Mouse (Mus musculus): ENCODE results near the gene Spdye4c. TPM values are rescaled to one million over a fixed set of nuclear protein-coding genes. Genes with fewer than 3 reads are reported as not detected.

Spdye4c gene
- polyA plus RNA-seq (2015; fragmentation: Nextera tagmentation; extraction: Ambion mirVana): not detected in 2 replicates

DNA sequence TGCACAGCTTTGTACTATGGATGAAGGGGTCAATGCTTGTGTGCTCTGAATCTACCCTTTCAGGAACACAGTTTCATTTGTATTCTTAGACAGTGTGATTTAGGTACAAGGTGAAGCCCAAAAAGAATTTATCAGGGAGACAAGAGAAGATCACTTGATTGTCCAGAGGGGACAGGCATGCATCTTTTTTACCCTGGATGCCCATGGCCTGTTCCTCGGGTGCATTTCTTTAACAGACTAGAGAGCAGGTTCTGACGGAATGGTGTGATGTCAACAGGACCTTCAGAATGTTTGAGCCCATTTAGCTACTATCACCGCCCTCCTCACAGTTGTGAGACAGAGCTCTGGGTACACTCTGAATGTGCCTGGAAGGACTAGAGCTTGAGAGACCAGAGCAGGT is at the start of gene Spdye4c:
Gene Spdye4c (plus strand): TSS at position 301 of the 400 bp plus-strand sequence.
- no peaks in the 10 kb centered on the region for H3K9me3 ChIP-seq (replicated peaks)
- H3K4me1 ChIP-seq (replicated peaks): no peaks in the 10 kb centered on the region
- H3K27ac ChIP-seq (replicated peaks): no peak within 1 kb of the TSS
- WGBS (ENCODE audit: insufficient replicate concordance): 73% methylated on average over 3 of the region's 3 CpGs
- H3K4me3 ChIP-seq (replicated peaks): no peak within 1 kb of the TSS
- ATAC-seq (ENCODE audit: insufficient read depth): no peak
- H3K36me3 ChIP-seq (replicated peaks): no peaks in the 10 kb centered on the region
- H3K27me3 ChIP-seq: no peaks in the 10 kb centered on the region
- no peak within 1 kb of the TSS for H3K9ac ChIP-seq
- H3K4me2 ChIP-seq: no peak within 1 kb of the TSS

DNA sequence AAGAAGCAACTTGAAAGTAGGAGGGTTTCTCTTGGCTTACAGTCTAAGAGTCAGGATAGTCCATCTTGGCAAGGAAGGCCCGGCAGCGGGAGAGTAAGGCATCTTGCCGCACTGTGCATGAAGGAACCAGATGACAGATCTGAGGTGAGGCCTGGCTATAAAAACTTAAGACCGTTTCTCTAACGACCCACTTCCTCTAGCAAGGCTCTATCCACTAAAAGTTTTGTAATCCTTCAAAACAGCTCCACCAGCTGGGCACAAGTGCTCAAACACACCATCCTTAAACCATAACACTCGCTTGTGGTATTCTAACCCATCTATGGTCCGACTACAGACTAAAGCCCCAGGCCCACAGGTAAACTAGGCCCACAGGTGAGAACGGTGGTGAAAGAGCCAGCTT is 47.5 kb upstream of the Spdye4c start:
- H3K27me3 ChIP-seq: no peaks in the 10 kb centered on the region
- H3K4me1 ChIP-seq (replicated peaks): peaks cover 14% of the 10 kb centered on the region; the same call in 1 of the 2 replicates
- no peaks in the 10 kb centered on the region for H3K9me3 ChIP-seq (replicated peaks)
- H3K27ac ChIP-seq (replicated peaks): no peak overlapping the region
- H3K36me3 ChIP-seq (replicated peaks): no peaks in the 10 kb centered on the region
- H3K9ac ChIP-seq: no peak overlapping the region
- 56% methylated on average over 8 of the region's 8 CpGs for WGBS (ENCODE audit: insufficient replicate concordance)
- ATAC-seq (ENCODE audit: insufficient read depth): no peak
- H3K4me2 ChIP-seq: no peak overlapping the region
- H3K4me3 ChIP-seq (replicated peaks): no peak overlapping the region

DNA sequence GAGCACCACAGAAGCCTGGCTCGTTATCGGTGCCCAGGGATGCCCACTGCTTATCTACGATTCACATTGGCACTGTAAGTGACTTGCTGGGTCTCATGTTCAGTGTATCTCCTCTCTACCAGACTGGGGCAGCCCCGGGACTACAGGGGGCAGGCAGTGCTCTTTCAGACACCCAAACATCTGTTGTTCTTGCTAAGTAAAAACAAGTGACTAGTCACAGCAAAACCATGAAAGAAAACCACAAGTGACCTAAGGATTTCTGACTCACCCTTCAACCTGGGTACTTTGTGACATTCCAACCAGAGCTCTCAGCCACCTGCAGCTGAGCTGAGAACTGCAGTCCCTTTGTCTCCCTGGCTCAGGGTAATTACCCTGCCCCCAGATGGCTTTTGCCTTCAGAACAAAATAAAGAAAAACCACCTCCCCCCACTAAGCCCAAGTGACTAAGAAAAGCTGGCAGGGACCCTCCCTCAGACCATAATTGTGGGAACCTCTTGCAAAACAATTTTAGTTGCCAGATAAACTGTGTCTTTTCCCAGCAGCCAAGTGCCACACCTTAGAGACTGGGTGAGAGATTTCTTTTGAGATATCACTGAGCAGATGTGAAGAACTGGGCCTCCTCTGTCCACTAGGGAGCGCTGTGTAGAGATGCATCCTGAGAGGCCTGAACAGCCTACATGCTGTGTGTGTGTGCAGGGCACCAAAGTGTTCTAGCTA is 46.4 kb upstream of the Spdye4c start:
- ATAC-seq (ENCODE audit: insufficient read depth): peak; percentile 84
- Histone ChIP-seq H3K4me2 (no peak overlapping the region), H3K9ac (no peak overlapping the region), H3K9me3 (replicated peaks) (no peaks in the 10 kb centered on the region), H3K4me3 (replicated peaks) (no peak overlapping the region), H3K27me3 (no peaks in the 10 kb centered on the region), H3K36me3 (replicated peaks) (no peaks in the 10 kb centered on the region), H3K27ac (replicated peaks) (peak overlapping the region; percentile 45; the same call in 1 of the 2 replicates), H3K4me1 (replicated peaks) (peaks cover 14% of the 10 kb centered on the region; the same call in 1 of the 2 replicates)
- 42% methylated on average over 5 of the region's 5 CpGs for WGBS (ENCODE audit: insufficient replicate concordance)

DNA sequence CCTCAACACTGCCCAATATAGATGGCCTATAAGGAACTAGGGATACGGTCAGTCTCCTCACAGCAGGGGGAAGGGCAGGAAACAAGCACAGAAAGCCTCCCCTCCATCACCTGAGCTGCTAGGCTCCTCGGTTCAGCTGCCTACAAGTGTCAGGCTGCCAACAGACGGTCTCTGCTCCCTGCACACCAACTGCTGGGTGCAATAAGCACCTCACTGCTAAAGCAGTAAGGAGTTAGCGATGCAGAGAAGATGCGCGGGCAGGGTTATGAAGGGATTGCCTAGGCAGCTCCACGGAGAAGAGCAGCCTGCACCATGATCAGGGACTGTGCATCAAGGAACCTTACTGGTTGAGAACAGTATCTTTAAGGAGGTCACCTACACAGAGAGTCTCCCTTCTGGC is 45.6 kb upstream of the Spdye4c start:
- 73% methylated on average over 7 of the region's 7 CpGs for WGBS (ENCODE audit: insufficient replicate concordance)
- no peak overlapping the region for H3K27ac ChIP-seq (replicated peaks)
- no peak overlapping the region for H3K4me3 ChIP-seq (replicated peaks)
- no peaks in the 10 kb centered on the region for H3K9me3 ChIP-seq (replicated peaks)
- no peaks in the 10 kb centered on the region for H3K27me3 ChIP-seq
- no peak for ATAC-seq (ENCODE audit: insufficient read depth)
- H3K9ac ChIP-seq: no peak overlapping the region
- peaks cover 14% of the 10 kb centered on the region; the same call in 1 of the 2 replicates for H3K4me1 ChIP-seq (replicated peaks)
- no peaks in the 10 kb centered on the region for H3K36me3 ChIP-seq (replicated peaks)
- no peak overlapping the region for H3K4me2 ChIP-seq

DNA sequence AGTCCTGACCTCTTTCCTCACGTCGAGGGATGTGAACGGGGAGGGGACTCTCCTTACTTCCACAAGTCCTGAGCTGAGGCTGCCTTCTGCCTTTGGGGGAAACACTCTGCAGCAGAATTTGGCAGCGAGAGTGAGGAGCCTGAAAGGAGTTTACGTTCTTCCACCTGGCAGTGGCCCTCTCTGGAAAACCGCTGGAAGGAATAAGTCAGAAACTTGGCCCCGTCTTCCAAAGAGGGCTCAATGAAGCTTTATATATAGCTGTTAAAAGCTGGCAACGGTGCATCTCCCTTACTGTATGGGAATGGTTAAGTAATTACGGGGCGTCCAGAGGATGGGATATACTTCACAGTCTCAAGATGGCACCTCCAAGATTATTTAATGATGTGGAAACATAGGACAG is 43.9 kb upstream of the Spdye4c start:
- Histone ChIP-seq H3K27me3 (no peaks in the 10 kb centered on the region), H3K4me2 (no peak overlapping the region), H3K27ac (replicated peaks) (no peak overlapping the region), H3K36me3 (replicated peaks) (no peaks in the 10 kb centered on the region), H3K9me3 (replicated peaks) (no peaks in the 10 kb centered on the region), H3K4me1 (replicated peaks) (peaks cover 14% of the 10 kb centered on the region; the same call in 1 of the 2 replicates), H3K4me3 (replicated peaks) (no peak overlapping the region), H3K9ac (no peak overlapping the region)
- ATAC-seq (ENCODE audit: insufficient read depth): no peak
- 68% methylated on average over 10 of the region's 10 CpGs for WGBS (ENCODE audit: insufficient replicate concordance)

DNA sequence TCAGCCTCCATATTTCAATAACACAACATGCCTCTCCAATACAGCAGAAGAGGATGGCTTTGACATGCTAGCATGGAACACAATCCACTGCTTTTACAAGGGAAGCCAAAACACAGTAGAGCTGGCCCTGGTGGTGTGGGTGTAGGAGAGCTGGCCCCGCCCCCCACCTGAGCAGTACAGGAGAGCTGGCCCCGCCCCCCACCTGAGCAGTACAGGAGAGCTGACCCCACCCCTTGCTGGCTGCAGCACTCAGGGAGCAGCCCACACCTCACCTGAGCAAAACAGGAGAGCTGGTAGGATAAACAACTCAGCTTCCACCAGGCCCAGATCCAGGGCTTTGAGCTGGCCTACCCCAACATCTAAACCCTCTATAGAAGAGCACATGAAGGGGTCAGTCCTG is 42.7 kb upstream of the Spdye4c start:
- no peak overlapping the region for H3K27ac ChIP-seq (replicated peaks)
- H3K9me3 ChIP-seq (replicated peaks): no peaks in the 10 kb centered on the region
- H3K4me2 ChIP-seq: no peak overlapping the region
- H3K9ac ChIP-seq: no peak overlapping the region
- no peaks in the 10 kb centered on the region for H3K27me3 ChIP-seq
- H3K4me3 ChIP-seq (replicated peaks): no peak overlapping the region
- peaks cover 14% of the 10 kb centered on the region; the same call in 1 of the 2 replicates for H3K4me1 ChIP-seq (replicated peaks)
- WGBS (ENCODE audit: insufficient replicate concordance): 38% methylated on average over 2 of the region's 2 CpGs
- no peak for ATAC-seq (ENCODE audit: insufficient read depth)
- no peaks in the 10 kb centered on the region for H3K36me3 ChIP-seq (replicated peaks)

DNA sequence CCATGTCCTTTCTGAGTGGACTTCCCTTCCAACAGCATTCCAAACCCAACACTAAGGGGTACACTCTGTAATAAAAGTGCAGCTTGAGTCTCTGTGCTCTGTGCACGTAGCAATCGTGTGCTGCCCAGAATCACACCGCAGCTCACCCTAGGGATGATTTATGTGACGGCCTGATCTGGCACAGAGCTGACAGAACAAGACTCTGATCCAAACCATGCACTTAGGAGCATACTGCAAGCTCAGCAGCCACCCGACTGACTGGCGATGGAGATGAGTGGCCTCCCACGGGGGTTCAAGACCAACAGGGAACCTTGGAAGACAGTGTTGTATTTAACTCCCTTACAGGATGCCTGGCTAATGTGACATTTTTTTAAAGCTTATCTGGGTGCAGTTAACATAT is 41.4 kb upstream of the Spdye4c start:
- Histone ChIP-seq H3K36me3 (replicated peaks) (no peaks in the 10 kb centered on the region), H3K27ac (replicated peaks) (no peak overlapping the region), H3K4me3 (replicated peaks) (no peak overlapping the region), H3K9me3 (replicated peaks) (no peaks in the 10 kb centered on the region), H3K4me1 (replicated peaks) (peaks cover 9% of the 10 kb centered on the region; the same call in 1 of the 2 replicates), H3K27me3 (no peaks in the 10 kb centered on the region), H3K4me2 (no peak overlapping the region), H3K9ac (no peak overlapping the region)
- 37% methylated on average over 7 of the region's 7 CpGs for WGBS (ENCODE audit: insufficient replicate concordance)
- ATAC-seq (ENCODE audit: insufficient read depth): no peak

DNA sequence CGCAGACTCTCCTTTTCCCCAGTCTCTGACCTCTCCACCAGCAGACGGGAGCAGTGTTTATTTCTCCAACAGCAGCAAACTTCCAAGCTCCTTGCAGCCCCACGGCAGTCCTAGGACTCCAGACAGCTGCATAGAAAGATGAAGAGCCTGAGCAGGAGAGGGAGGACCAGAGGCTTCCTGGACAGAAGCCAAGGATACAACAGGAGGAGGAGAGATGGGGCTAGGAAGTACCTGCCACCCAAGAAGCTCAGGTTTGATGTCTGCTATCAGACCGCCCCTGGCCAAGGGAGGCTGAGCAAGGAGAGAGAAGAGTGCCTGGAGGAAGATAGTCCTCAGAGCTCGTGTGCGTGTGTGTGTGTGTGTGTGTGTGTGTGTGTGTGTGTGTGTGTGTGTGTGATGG is 41.0 kb upstream of the Spdye4c start:
- Histone ChIP-seq H3K9ac (no peak overlapping the region), H3K36me3 (replicated peaks) (no peaks in the 10 kb centered on the region), H3K27me3 (no peaks in the 10 kb centered on the region), H3K27ac (replicated peaks) (no peak overlapping the region), H3K4me1 (replicated peaks) (peaks cover 6% of the 10 kb centered on the region; the same call in 1 of the 2 replicates), H3K4me3 (replicated peaks) (no peak overlapping the region), H3K9me3 (replicated peaks) (no peaks in the 10 kb centered on the region), H3K4me2 (no peak overlapping the region)
- 37% methylated on average over 6 of the region's 6 CpGs for WGBS (ENCODE audit: insufficient replicate concordance)
- no peak for ATAC-seq (ENCODE audit: insufficient read depth)

DNA sequence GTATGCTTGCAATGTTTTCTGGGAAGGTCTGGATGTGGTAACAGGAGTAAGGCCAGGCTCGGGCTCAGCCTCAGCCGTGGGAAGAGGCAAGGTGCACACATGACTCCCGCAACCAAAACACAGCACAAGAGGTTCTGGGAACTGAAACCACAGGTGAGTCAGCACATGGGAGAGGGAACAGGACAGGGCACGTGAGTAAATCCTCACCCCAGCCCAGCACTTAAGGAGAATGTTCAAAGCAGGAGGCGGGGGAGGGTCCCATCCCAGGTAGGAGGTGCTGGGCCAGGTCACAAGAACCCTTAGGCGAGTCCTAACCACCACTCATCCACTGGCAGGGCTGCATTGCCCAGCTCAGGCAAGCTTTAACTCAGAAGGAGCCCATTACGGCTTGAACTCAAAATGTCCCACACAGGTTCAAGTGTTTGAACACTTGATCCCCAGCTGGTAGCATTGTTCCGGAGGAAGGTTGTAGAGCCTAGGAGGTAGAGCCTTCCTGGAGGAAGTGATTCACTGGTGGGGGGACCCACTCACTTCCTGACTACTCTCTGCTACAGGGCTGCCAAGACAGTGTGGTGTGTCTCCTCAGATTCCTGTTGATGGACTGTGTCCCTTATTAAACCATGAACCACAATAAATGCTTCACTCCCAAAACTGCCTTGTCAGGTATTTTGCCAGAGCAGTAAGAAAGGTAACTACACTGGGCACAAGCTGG is 38.8 kb upstream of the Spdye4c start:
- WGBS (ENCODE audit: insufficient replicate concordance): 47% methylated on average over 8 of the region's 8 CpGs

DNA sequence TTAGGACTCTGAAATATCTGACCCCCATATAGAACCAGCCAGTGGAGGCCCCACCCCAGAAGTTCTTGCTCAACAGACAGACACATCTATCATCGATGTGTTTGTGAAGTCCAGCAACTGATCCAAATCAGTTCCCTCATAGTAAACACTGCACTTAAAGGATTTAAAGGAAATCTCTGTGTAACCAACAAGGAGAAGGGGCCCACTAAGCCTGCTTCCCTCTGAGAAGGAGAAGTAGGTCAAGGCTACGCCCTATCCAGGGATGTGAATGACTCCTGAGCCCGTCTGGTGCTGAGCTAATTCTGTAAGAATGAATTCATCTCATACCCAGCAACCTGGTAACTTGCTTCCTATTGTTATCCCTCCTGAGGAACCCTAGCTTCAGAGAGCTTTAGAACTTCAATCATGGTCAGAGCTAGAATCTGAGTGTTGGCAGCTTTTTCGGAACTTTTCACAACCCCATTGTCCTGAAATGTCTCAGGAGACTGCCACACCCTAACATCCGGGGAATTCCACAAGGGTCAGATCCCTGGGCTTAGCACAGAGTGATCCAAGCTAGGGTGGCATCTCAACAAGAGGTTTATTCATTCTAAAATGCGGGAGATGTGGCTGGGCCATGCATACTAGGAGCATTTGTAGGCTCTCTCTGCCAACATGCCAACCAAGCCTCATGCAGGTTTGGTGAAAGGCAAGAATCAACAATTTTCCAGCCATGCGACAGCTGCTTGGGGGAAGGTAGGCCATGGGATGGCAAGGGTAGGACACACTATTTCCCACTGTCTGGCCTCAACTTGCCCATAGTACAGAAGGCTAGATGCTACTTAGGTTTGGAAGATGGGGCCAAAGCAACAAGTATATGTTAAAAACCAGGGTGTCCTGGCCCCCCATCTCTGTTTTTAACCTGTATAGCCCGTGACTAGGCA is 38.0 kb upstream of the Spdye4c start:
- WGBS (ENCODE audit: insufficient replicate concordance): 62% methylated on average over 8 of the region's 8 CpGs
- Histone ChIP-seq H3K9me3 (replicated peaks) (no peaks in the 10 kb centered on the region), H3K36me3 (replicated peaks) (no peaks in the 10 kb centered on the region), H3K9ac (no peak overlapping the region), H3K4me2 (no peak overlapping the region), H3K4me1 (replicated peaks) (no peaks in the 10 kb centered on the region), H3K27me3 (no peaks in the 10 kb centered on the region), H3K27ac (replicated peaks) (no peak overlapping the region), H3K4me3 (replicated peaks) (no peak overlapping the region)
- no peak for ATAC-seq (ENCODE audit: insufficient read depth)

More for the DNA sequence above, 38.8 kb upstream of the Spdye4c start:
- ATAC-seq (ENCODE audit: insufficient read depth): no peak
- Histone ChIP-seq H3K36me3 (replicated peaks) (no peaks in the 10 kb centered on the region), H3K9me3 (replicated peaks) (no peaks in the 10 kb centered on the region), H3K27ac (replicated peaks) (no peak overlapping the region), H3K27me3 (no peaks in the 10 kb centered on the region), H3K9ac (no peak overlapping the region), H3K4me3 (replicated peaks) (no peak overlapping the region), H3K4me2 (no peak overlapping the region), H3K4me1 (replicated peaks) (no peaks in the 10 kb centered on the region)

DNA sequence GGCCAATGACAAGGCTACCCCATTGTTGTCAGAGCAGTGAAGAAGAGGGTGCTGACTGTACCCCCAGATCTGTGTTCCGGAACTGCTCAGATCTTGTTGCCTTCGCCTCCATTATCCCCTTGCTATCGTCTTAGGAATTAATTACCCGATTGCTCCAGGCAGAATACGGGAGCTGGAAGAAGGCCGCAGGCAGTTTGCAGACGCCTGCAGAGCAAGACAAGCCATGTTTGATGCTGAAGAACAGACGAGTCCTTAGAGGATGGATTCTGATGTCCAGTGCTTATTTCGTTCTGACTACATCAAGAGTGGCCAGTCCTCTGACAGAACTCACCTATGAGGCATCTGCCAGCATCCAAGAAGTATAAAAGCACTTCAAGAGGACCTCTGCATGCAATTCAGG is 35.9 kb upstream of the Spdye4c start:
- Histone ChIP-seq H3K9me3 (replicated peaks) (no peaks in the 10 kb centered on the region), H3K36me3 (replicated peaks) (no peaks in the 10 kb centered on the region), H3K27ac (replicated peaks) (no peak overlapping the region), H3K27me3 (no peaks in the 10 kb centered on the region), H3K4me1 (replicated peaks) (no peaks in the 10 kb centered on the region), H3K4me3 (replicated peaks) (no peak overlapping the region), H3K9ac (no peak overlapping the region), H3K4me2 (no peak overlapping the region)
- WGBS (ENCODE audit: insufficient replicate concordance): 69% methylated on average over 9 of the region's 9 CpGs
- ATAC-seq (ENCODE audit: insufficient read depth): no peak
